ENCODE assay signal across 10 mouse cellular contexts in the genomic region with DNA sequence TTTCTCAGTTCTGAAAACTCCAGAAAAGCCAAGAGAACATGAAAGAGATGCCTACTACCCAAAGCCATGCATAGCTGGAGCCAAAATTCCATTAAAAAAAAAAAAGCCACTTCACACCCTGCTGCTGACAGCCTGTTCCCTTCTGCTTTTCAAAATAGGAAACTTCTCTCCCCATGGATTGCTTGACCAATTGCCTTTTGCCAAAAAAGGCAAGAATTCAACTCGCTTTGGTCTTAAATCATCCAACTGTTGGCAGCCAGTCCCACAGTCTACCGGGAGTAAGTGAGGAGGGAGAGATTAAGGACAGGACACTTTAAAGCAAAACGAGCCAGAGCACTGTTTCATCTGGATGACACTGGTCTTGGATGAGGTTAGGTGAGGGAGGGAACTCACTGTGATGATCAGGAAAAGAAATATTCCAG.
DNase-seq lines count a peak whose midpoint lies in the region; ATAC-seq and TF ChIP-seq lines count a peak whose summit lies in the region.
"Had no signal": no experiment of that assay in that cellular context is flagged by ENCODE, and none has a peak within 500 bp of the region (broad histone marks: within the 10 kb centered on the region; RNA-seq: fewer than 3 reads in every experiment).

No protein-coding gene starts in this region.

- TF ChIP-seq CTCF in liver, adult 2 months (IDR thresholded peaks at IDR 0.05; ENCODE audit: low read depth, low read length): no peak

- WGBS in liver, adult 2 months: 52% methylated on average over 3 of the region's 3 CpGs
- WGBS in liver, embryonic 11.5 days: 49% methylated on average over 3 of the region's 3 CpGs
- 25% methylated on average over 3 of the region's 3 CpGs for WGBS in embryonic facial prominence, embryonic 15.5 days

- peak; percentile 2 for DNase-seq in liver, adult 2 months (ENCODE audit: extremely low read depth, low read depth, low spot score)
- no peak for DNase-seq in liver, embryonic 11.5 days (ENCODE audit: low spot score)
- DNase-seq in heart, postnatal 4 days: peak; percentile 37
- DNase-seq in cerebellum, postnatal 4 days (ENCODE audit: low spot score in 2 of 2): no peak
- DNase-seq in layer of hippocampus, adult 8-10 months (ENCODE audit: low spot score in 2 of 2): no peak

- TF ChIP-seq POLR2A in liver, adult 2 months (IDR thresholded peaks at IDR 0.05; ENCODE audit: extremely low read depth, insufficient read depth, low read length): no peak
- no peak for TF ChIP-seq POLR2A in myocyte (IDR thresholded peaks at IDR 0.05; ENCODE audit: insufficient read length, low read depth)

- H3K27me3 ChIP-seq in liver, adult 2 months (ENCODE audit: control insufficient read depth, insufficient read depth, low read length): no peaks in the 10 kb centered on the region
- no peaks in the 10 kb centered on the region for H3K27me3 ChIP-seq in liver, embryonic 11.5 days (replicated peaks; ENCODE audit: control insufficient read depth, insufficient read depth, low read length)
- no peaks in the 10 kb centered on the region for H3K27me3 ChIP-seq in embryonic facial prominence, embryonic 15.5 days
- no peaks in the 10 kb centered on the region for H3K27me3 ChIP-seq in myocyte (ENCODE audit: control insufficient read depth, insufficient read depth, insufficient read length)
- H3K27me3 ChIP-seq: limb, embryonic 13.5 days had no signal

- H3K4me2 ChIP-seq in liver, embryonic 11.5 days: no peak overlapping the region
- H3K4me2 ChIP-seq in embryonic facial prominence, embryonic 15.5 days (replicated peaks): no peak overlapping the region
- H3K4me2 ChIP-seq in myocyte (ENCODE audit: low read depth): no peak overlapping the region
- H3K4me2 ChIP-seq: limb, embryonic 13.5 days had no signal

- H3ac ChIP-seq in myocyte (ENCODE audit: control insufficient read depth, insufficient read length): no peak overlapping the region

- no peaks in the 10 kb centered on the region for H3K9me3 ChIP-seq in liver, embryonic 11.5 days (ENCODE audit: control insufficient read depth, low read length)
- no peaks in the 10 kb centered on the region for H3K9me3 ChIP-seq in embryonic facial prominence, embryonic 15.5 days (replicated peaks)
- H3K9me3 ChIP-seq: limb, embryonic 13.5 days had no signal

- H3K36me3 ChIP-seq in liver, adult 2 months (ENCODE audit: control insufficient read depth, insufficient read depth, low read length): no peaks in the 10 kb centered on the region
- no peaks in the 10 kb centered on the region for H3K36me3 ChIP-seq in liver, embryonic 11.5 days (ENCODE audit: control insufficient read depth, insufficient read depth, low read length)
- H3K36me3 ChIP-seq in embryonic facial prominence, embryonic 15.5 days: no peaks in the 10 kb centered on the region
- H3K36me3 ChIP-seq in myocyte (ENCODE audit: control insufficient read depth, insufficient read depth): no peaks in the 10 kb centered on the region
- H3K36me3 ChIP-seq: limb, embryonic 13.5 days had no signal

- no peaks in the 10 kb centered on the region for H3K4me1 ChIP-seq in liver, adult 2 months (ENCODE audit: control insufficient read depth, insufficient read depth, low read length)
- no peaks in the 10 kb centered on the region for H3K4me1 ChIP-seq in liver, embryonic 11.5 days (replicated peaks; ENCODE audit: control insufficient read depth, insufficient read depth, low read length)
- H3K4me1 ChIP-seq in embryonic facial prominence, embryonic 15.5 days: peaks cover 7% of the 10 kb centered on the region; the same call in 1 of the 2 replicates

- H3K9ac ChIP-seq in liver, adult 2 months (ENCODE audit: low read depth, low read length): no peak overlapping the region
- H3K9ac ChIP-seq in liver, embryonic 11.5 days (ENCODE audit: low read depth, low read length): no peak overlapping the region
- no peak overlapping the region for H3K9ac ChIP-seq in embryonic facial prominence, embryonic 15.5 days
- H3K9ac ChIP-seq: limb, embryonic 13.5 days had no signal

- no peak overlapping the region for H3K27ac ChIP-seq in liver, adult 2 months (replicated peaks; ENCODE audit: insufficient read depth, low read depth, low read length)
- no peak overlapping the region for H3K27ac ChIP-seq in liver, embryonic 11.5 days (ENCODE audit: low read depth, low read length)
- H3K27ac ChIP-seq in embryonic facial prominence, embryonic 15.5 days (replicated peaks): peak overlapping the region; percentile 48; the same call in 1 of the 2 replicates
- H3K27ac ChIP-seq: hindbrain, postnatal 0 days; limb, embryonic 13.5 days had no signal

- H3K4me3 ChIP-seq in liver, adult 2 months (ENCODE audit: insufficient read depth, low read depth, low read length): no peak overlapping the region
- H3K4me3 ChIP-seq in liver, embryonic 11.5 days (ENCODE audit: low read depth, low read length): no peak overlapping the region
- no peak overlapping the region for H3K4me3 ChIP-seq in embryonic facial prominence, embryonic 15.5 days (replicated peaks)
- H3K4me3 ChIP-seq in myocyte: no peak overlapping the region
- H3K4me3 ChIP-seq: limb, embryonic 13.5 days had no signal

- no peaks in the 10 kb centered on the region for H3K79me2 ChIP-seq in liver, adult 2 months (ENCODE audit: control insufficient read depth, insufficient read depth, low read length)
- H3K79me2 ChIP-seq in myocyte (ENCODE audit: control insufficient read depth, insufficient read depth): no peaks in the 10 kb centered on the region

- no peak for ATAC-seq in liver, embryonic 11.5 days (replicated peaks; ENCODE audit: low FRiP score)
- ATAC-seq in embryonic facial prominence, embryonic 15.5 days (ENCODE audit: insufficient number of reproducible peaks, low FRiP score, low TSS enrichment, low read depth): no peak
- no peak for ATAC-seq in erythroid progenitor cell, adult 5-6 weeks (replicated peaks; ENCODE audit: low FRiP score, poor library complexity, severe bottlenecking)
- ATAC-seq: hindbrain, postnatal 0 days had no signal

TF ChIP-seq in myocyte, 11 proteins besides CTCF, POLR2A, EP300 and RAD21:
- peak; percentile 87 for TF ChIP-seq SRF (IDR thresholded peaks at IDR 0.05; ENCODE audit: control insufficient read depth, insufficient read length, low read depth)
- no peak for TF ChIP-seq POLR2AphosphoS2 (IDR thresholded peaks at IDR 0.05; ENCODE audit: insufficient read length, low read depth)
- TF ChIP-seq MYOG (IDR thresholded peaks at IDR 0.05; ENCODE audit: control insufficient read depth in 1 of 3, insufficient read depth in 1 of 3, insufficient read length in 2 of 3, low read depth in 2 of 3): no peak
- no peak for TF ChIP-seq TCF3 (IDR thresholded peaks at IDR 0.05; ENCODE audit: insufficient read length, low read depth)

Comparison
In these comparisons a context has a peak if more than half of its experiments do, and no peak if none do; other contexts are left out.
1. DNase-seq: peak in liver, adult 2 months (single experiment) and heart, postnatal 4 days (single experiment); none in liver, embryonic 11.5 days (single experiment), cerebellum, postnatal 4 days (0 of 2) and layer of hippocampus, adult 8-10 months (0 of 2).